Mouse (Mus musculus) spleen, adult 2 months (tissue): ENCODE measurements around the gene Pdzd3.
"Not testable (repeated sequence)": the region's sequence is repeated elsewhere in the genome, so short reads cannot be mapped to it uniquely, and the experiment has no call there.

Experiments used
- CTCF ChIP-seq: fragments of 200-500 bp; IDR thresholded peaks from 2 replicates; pipeline ENCODE4 v1.5.1; 2011; ENCODE audit warnings: mild to moderate bottlenecking, inconsistent platforms; ENCODE audit not compliant: insufficient read depth, insufficient read length, insufficient replicate concordance; ENCODE audit errors: extremely low read depth
- POLR2A ChIP-seq: fragments of 200-500 bp; IDR thresholded peaks from 2 replicates; pipeline ENCODE4 v1.6.1; 2011; ENCODE audit warnings: low read depth, low read length, inconsistent platforms

DNA sequence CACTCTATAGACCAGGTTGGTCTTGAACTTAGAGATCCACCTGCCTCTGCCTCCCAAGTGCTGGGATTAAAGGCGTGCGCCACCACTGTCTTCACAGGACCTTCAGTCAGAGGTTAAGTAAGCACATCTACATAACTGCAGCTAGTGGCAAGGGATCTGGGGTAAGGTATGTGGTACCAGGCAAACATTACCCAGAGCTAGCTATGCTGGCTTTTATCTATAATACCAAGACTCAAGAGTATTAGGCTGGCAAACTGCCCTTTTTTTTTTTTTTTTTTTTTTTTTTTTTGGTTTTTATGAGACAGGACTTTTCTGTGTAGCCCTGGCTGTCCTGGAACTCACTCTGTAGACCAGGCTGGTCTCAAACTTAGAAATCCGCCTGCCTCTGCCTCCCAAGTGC, 48.7 kb upstream of the Pdzd3 start:
- TF ChIP-seq CTCF, POLR2A: not testable (repeated sequence)
